Mouse (Mus musculus): ENCODE data around the gene Srcin1. TPM values are rescaled to one million over a fixed set of nuclear protein-coding genes. Genes with fewer than 3 reads are reported as not detected.

Gene Srcin1
- polyA plus RNA-seq, 1 experiment from 2014 or later = 0.49 TPM

DNA sequence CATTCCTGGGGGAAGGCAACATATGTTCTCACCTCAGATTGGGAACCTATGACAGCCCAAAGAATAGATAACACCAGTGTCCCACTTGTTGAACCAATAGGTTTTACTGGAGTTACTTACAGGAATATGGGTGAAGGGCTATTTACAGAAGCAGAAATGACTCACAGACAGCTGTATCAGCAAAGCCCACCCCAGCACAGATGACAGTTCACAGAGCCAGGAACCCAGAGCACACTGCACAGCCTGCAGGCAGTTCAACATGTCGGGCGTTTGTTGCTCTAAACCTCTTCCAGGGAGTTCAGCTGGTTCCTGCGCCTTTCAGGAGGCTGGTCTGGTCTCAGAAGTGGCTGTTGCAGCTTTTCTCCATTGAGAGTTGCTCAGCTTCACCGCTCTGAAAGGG is 39.3 kb upstream of the Srcin1 start:
- H3K36me3 ChIP-seq (ENCODE audit: control insufficient read depth, insufficient read depth, low read length) = no peaks in the 10 kb centered on the region
- H3K27me3 ChIP-seq (ENCODE audit: control insufficient read depth, insufficient read depth, low read length) = no peaks in the 10 kb centered on the region
- 71% methylated on average over 4 of the region's 4 CpGs for WGBS
- DNase-seq (ENCODE audit: low spot score) (no peak), ATAC-seq (ENCODE audit: low FRiP score, low TSS enrichment) (no peak)
- H3K9ac ChIP-seq (ENCODE audit: low read length) = no peak overlapping the region
- no peaks in the 10 kb centered on the region for H3K9me3 ChIP-seq (ENCODE audit: control insufficient read depth, low read length)
- H3K27ac ChIP-seq (replicated peaks) = no peak overlapping the region
- H3K4me2 ChIP-seq (replicated peaks; ENCODE audit: low read depth) = no peak overlapping the region
- H3K4me3 ChIP-seq (ENCODE audit: low read depth, low read length) = no peak overlapping the region
- no peaks in the 10 kb centered on the region for H3K4me1 ChIP-seq (replicated peaks; ENCODE audit: control insufficient read depth, insufficient read depth)
- TF ChIP-seq CTCF (IDR thresholded peaks at IDR 0.05; ENCODE audit: low read depth) (no peak), EP300 (optimal IDR thresholded peaks at IDR 0.05) (no peak)

DNA sequence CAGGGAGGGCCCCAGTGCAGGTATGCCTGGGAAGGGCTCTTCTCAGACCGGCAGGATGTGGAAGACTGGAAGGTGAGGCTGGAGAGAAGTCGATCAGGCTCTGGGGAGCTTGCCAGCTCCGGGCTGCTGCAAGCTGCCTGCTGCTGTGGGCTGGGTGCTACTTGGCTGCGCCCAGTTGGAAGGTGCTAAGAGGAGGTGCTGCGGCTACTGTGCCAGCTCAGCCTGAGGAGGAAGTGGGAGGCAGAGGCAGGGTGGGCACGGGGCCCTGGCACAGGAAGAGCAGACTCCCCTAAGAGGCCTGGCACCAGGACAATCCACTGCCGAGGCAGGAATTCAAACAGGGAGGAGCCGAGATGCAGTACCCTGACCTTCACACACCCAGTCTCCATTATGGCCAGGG is 35.1 kb upstream of the Srcin1 start:
- ATAC-seq (ENCODE audit: low FRiP score, low TSS enrichment) (0 out of 2 replicates have a peak, but pooled peaks have one; percentile 43), DNase-seq (ENCODE audit: low spot score) (peak; percentile 22)
- 54% methylated on average over 8 of the region's 8 CpGs for WGBS
- Histone ChIP-seq H3K4me1 (replicated peaks; ENCODE audit: control insufficient read depth, insufficient read depth) (no peaks in the 10 kb centered on the region), H3K27ac (replicated peaks) (no peak overlapping the region), H3K36me3 (ENCODE audit: control insufficient read depth, insufficient read depth, low read length) (no peaks in the 10 kb centered on the region), H3K9me3 (ENCODE audit: control insufficient read depth, low read length) (no peaks in the 10 kb centered on the region), H3K4me2 (replicated peaks; ENCODE audit: low read depth) (no peak overlapping the region), H3K4me3 (ENCODE audit: low read depth, low read length) (no peak overlapping the region), H3K27me3 (ENCODE audit: control insufficient read depth, insufficient read depth, low read length) (no peaks in the 10 kb centered on the region), H3K9ac (ENCODE audit: low read length) (no peak overlapping the region)
- TF ChIP-seq CTCF (IDR thresholded peaks at IDR 0.05; ENCODE audit: low read depth) (no peak), EP300 (optimal IDR thresholded peaks at IDR 0.05) (no peak)

DNA sequence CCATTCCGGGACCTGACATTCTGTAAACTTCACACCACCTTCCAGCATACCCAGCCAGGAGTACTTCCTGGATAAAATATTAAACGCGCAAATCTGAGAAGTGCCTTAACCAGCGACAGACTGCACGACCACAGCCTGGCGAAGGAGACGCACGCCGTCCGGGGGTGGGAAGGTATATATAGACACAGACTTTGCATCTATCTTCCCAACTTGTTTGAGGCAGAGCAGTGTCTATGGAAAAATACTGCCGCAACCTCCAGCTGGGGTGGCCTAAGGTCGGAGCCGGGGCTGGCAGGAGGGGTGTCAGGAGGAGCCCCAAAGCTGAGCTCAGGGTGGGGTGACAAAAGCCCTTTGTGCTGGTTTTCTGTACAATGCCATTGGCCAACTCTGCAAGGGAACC is 33.8 kb upstream of the Srcin1 start:
- 80% methylated on average over 13 of the region's 13 CpGs for WGBS
- no peaks in the 10 kb centered on the region for H3K36me3 ChIP-seq (ENCODE audit: control insufficient read depth, insufficient read depth, low read length)
- DNase-seq (ENCODE audit: low spot score) = no peak
- H3K4me2 ChIP-seq (replicated peaks; ENCODE audit: low read depth) = no peak overlapping the region
- ATAC-seq (ENCODE audit: low FRiP score, low TSS enrichment) = no peak
- H3K4me3 ChIP-seq (ENCODE audit: low read depth, low read length) = no peak overlapping the region
- no peaks in the 10 kb centered on the region for H3K4me1 ChIP-seq (replicated peaks; ENCODE audit: control insufficient read depth, insufficient read depth)
- no peaks in the 10 kb centered on the region for H3K9me3 ChIP-seq (ENCODE audit: control insufficient read depth, low read length)
- no peak overlapping the region for H3K27ac ChIP-seq (replicated peaks)
- no peak for TF ChIP-seq CTCF (IDR thresholded peaks at IDR 0.05; ENCODE audit: low read depth)
- no peak for TF ChIP-seq EP300 (optimal IDR thresholded peaks at IDR 0.05)
- no peak overlapping the region for H3K9ac ChIP-seq (ENCODE audit: low read length)
- no peaks in the 10 kb centered on the region for H3K27me3 ChIP-seq (ENCODE audit: control insufficient read depth, insufficient read depth, low read length)

DNA sequence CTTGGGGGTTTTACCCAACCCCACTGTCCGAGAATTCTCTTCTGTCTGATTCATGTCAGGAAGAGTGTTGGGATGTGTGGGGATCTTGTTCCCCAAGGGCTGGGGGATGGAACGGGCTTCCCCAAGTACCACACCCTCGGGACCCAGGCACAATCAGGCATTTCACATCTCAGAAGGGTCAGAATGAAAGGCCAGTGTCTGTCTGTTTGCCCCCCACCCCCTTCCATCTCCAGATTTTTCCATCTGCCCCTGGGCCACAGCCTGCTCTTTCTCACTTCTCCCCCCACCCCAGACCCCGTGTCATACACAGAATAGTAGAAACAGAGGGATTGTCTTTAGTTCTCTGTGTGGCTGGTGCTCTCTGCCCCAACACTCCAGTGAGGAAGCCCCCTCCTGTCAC is 32.9 kb upstream of the Srcin1 start:
- ATAC-seq (ENCODE audit: low FRiP score, low TSS enrichment) (no peak), DNase-seq (ENCODE audit: low spot score) (no peak)
- Histone ChIP-seq H3K27ac (replicated peaks) (no peak overlapping the region), H3K4me1 (replicated peaks; ENCODE audit: control insufficient read depth, insufficient read depth) (no peaks in the 10 kb centered on the region), H3K9ac (ENCODE audit: low read length) (no peak overlapping the region), H3K4me2 (replicated peaks; ENCODE audit: low read depth) (no peak overlapping the region), H3K9me3 (ENCODE audit: control insufficient read depth, low read length) (no peaks in the 10 kb centered on the region), H3K27me3 (ENCODE audit: control insufficient read depth, insufficient read depth, low read length) (no peaks in the 10 kb centered on the region), H3K36me3 (ENCODE audit: control insufficient read depth, insufficient read depth, low read length) (no peaks in the 10 kb centered on the region), H3K4me3 (ENCODE audit: low read depth, low read length) (no peak overlapping the region)
- no peak for TF ChIP-seq EP300 (optimal IDR thresholded peaks at IDR 0.05)
- TF ChIP-seq CTCF (IDR thresholded peaks at IDR 0.05; ENCODE audit: low read depth) = no peak
- 67% methylated on average over 4 of the region's 4 CpGs for WGBS

DNA sequence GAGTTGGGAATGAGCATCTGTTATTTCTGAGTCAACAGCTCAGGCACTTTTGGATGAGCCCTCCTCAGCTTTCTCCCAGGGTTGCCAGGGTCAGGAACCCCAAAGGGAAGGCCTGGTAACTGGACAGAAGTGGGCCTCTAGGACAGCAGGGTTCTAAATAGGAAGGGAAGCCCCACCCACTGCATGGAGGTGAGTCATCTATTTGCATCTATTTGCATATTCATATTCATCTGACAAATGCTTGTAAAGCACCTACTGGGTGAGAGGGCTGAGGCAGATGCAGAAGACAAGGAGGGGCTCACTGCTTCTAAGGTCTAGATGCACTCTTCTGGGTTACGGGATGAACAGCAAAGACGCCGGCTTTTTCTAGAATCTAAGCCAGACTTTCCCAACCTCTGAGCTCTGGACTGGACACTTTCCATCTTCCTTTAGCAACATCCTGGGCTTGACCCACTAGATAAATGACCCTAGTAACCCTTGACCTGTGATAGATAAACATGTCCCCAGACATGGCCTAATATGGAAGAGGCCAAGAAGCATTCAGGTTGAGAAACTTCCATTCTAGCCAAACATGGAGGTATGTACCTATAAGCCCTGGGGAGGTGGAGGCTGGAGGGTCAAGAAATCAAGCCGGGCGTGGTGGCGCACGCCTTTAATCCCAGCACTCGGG is 31.2 kb upstream of the Srcin1 start:
- Histone ChIP-seq H3K27ac (replicated peaks) (no peak overlapping the region), H3K4me3 (ENCODE audit: low read depth, low read length) (no peak overlapping the region), H3K4me2 (replicated peaks; ENCODE audit: low read depth) (no peak overlapping the region), H3K9ac (ENCODE audit: low read length) (no peak overlapping the region), H3K4me1 (replicated peaks; ENCODE audit: control insufficient read depth, insufficient read depth) (no peaks in the 10 kb centered on the region), H3K9me3 (ENCODE audit: control insufficient read depth, low read length) (no peaks in the 10 kb centered on the region), H3K36me3 (ENCODE audit: control insufficient read depth, insufficient read depth, low read length) (no peaks in the 10 kb centered on the region), H3K27me3 (ENCODE audit: control insufficient read depth, insufficient read depth, low read length) (no peaks in the 10 kb centered on the region)
- 97% methylated on average over 8 of the region's 8 CpGs for WGBS
- ATAC-seq (ENCODE audit: low FRiP score, low TSS enrichment) = no peak
- no peak for DNase-seq (ENCODE audit: low spot score)
- TF ChIP-seq EP300 (optimal IDR thresholded peaks at IDR 0.05) = no peak
- TF ChIP-seq CTCF (IDR thresholded peaks at IDR 0.05; ENCODE audit: low read depth) = no peak

DNA sequence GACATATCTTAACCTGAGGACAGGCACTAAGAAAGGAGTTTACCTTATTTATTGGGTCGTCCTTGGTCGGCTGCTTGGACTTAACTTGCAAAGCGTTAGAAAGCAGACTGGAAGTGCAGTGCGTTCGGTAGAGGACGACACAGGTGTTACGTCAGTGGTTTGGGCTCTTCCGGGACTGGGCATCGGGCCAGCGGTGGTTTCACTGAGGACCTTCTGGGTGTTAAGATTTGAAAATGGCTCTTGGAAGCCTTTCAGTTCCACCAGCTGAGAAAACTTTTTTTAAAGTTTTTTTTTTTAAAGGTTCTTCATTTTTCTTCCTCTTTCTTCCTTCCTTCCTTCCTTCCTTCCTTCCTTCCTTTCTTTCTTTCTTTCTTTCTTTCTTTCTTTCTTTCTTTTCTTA is 27.9 kb upstream of the Srcin1 start:
- H3K9me3 ChIP-seq (ENCODE audit: control insufficient read depth, low read length) = no peaks in the 10 kb centered on the region
- ATAC-seq (ENCODE audit: low FRiP score, low TSS enrichment) (no peak), DNase-seq (ENCODE audit: low spot score) (no peak)
- H3K4me1 ChIP-seq (replicated peaks; ENCODE audit: control insufficient read depth, insufficient read depth) = no peaks in the 10 kb centered on the region
- H3K9ac ChIP-seq (ENCODE audit: low read length) = no peak overlapping the region
- no peaks in the 10 kb centered on the region for H3K27me3 ChIP-seq (ENCODE audit: control insufficient read depth, insufficient read depth, low read length)
- no peaks in the 10 kb centered on the region for H3K36me3 ChIP-seq (ENCODE audit: control insufficient read depth, insufficient read depth, low read length)
- 45% methylated on average over 10 of the region's 10 CpGs for WGBS
- no peak overlapping the region for H3K4me3 ChIP-seq (ENCODE audit: low read depth, low read length)
- H3K4me2 ChIP-seq (replicated peaks; ENCODE audit: low read depth) = no peak overlapping the region
- TF ChIP-seq EP300 (optimal IDR thresholded peaks at IDR 0.05) = no peak
- TF ChIP-seq CTCF (IDR thresholded peaks at IDR 0.05; ENCODE audit: low read depth) = no peak
- no peak overlapping the region for H3K27ac ChIP-seq (replicated peaks)
